Mouse (Mus musculus): ENCODE measurements at regions not wholly inside any gene's neighbourhood (a gene's known extent, or its start where the extent isn't known, plus 50 kb on each side); places are given as distances from the start of the nearest gene placed in this dataset.

DNA sequence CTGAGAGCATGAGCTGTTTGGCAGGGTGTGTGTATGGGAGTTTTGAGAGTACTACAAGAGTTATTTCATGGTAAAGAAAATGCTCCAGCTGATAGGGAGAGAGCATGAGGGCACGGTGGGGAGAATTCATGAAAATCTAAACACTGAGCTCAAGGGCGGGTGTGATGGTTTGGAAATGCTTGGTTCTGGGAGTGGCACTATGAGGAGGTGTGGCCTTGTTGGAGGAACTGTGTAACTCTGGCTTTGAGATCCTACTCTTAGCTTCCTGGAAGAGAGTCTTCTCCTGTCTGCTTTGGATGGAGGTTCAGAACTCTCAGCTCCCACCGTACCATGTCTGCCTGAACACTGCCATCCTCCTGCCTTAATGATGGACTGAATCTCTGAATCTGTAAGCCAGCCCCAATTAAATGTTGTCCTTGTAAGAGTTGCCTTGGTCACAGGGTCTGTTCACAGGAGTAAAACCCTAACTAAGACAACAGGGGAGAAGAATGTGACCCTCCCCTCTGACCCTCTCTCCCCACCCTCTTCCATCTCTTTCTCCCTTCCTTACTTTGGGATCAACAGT is 58.7 kb upstream of the Ubash3b start:
- TF ChIP-seq CTCF (IDR thresholded peaks at IDR 0.05; ENCODE audit: low read depth) (no peak), EP300 (IDR thresholded peaks at IDR 0.05; ENCODE audit: low read depth) (no peak)
